Mouse (Mus musculus) C2C12 (cell line): ENCODE measurements around the gene Fbh1.

Source experiments
- CEBPB ChIP-seq: IDR thresholded peaks from one replicate; pipeline ENCODE4 v1.6.1; 2011; ENCODE audit warnings: low read depth, mild to moderate bottlenecking, control low read depth, moderate library complexity
- CTCF ChIP-seq: IDR thresholded peaks from one replicate; pipeline ENCODE4 v1.5.1; 2011; ENCODE audit not compliant: control insufficient read depth, insufficient read depth, insufficient read length
- FOSL1 ChIP-seq: IDR thresholded peaks from one replicate; pipeline ENCODE4 v1.8.0; 2011; ENCODE audit warnings: mild to moderate bottlenecking, low read length; ENCODE audit not compliant: poor library complexity, insufficient read depth, severe bottlenecking
- MYOG ChIP-seq: IDR thresholded peaks from one replicate; pipeline ENCODE4 v1.6.1; 2011; ENCODE audit not compliant: control insufficient read depth, insufficient read length; ENCODE audit errors: extremely low read depth
- USF1 ChIP-seq: IDR thresholded peaks from one replicate; pipeline ENCODE4 v1.6.1; 2011; ENCODE audit warnings: low read depth, mild to moderate bottlenecking, control low read depth, moderate library complexity

GRCm38 (mm10) chr2:11732978-11733377, 44.4 kb downstream of the Fbh1 start:
- TF ChIP-seq FOSL1 = no peak
- TF ChIP-seq CTCF = no peak
- TF ChIP-seq USF1 = no peak
- TF ChIP-seq CEBPB = no peak
- no peak for TF ChIP-seq MYOG
